Mouse (Mus musculus): ENCODE data around the gene Mgam.

DNA sequence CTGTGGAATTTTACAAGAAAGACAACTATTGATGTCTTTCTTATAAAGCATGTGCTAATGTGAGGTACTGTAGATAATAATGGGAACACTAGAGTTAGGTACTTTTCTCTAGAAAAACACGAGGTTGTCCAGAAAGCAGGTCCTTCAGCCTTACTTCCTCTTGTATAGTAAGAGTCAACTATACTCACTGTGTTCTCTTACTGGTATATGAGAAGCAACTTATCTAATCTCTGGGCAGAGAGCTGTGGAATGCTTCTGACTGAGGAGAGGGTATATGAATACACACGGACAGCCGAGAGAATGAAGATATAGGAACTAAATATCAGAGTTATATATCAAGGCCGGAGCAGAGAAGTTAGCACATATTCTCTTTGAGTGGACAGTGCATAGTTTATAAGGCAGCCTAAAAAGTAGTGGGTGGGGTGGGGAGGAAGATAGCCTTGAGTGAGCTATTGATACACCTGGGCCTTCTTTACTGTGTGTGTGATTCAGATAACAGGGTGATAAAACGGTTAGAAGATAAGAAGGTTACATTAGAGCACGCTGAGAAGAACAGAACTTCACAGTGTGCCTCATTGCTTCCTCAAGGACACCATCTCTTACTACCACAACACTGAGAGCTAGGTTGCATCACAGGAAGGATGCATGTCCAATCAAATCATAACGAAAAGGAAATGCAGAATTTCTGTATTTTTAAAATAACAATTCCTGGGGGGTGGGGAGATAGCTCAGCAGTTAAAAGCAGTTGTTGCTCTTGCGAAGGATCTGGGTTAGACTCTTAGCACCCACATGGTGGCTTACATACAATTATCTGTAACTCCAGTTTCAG, 12.3 kb downstream of the Mgam start:
- TF ChIP-seq POLR2A (IDR thresholded peaks at IDR 0.05; ENCODE audit: low read depth, low read length) (no peak), CTCF (IDR thresholded peaks at IDR 0.05; ENCODE audit: extremely low read depth, insufficient read depth, insufficient read length, insufficient replicate concordance) (no peak)

All from spleen, adult 2 months (tissue).